Mouse (Mus musculus) midbrain, embryonic 10.5 days (tissue): ENCODE results near the gene Erg. TPM values are rescaled to one million over a fixed set of nuclear protein-coding genes. Genes with fewer than 3 reads are reported as not detected.

Experiments used
- DNase-seq: peaks from one replicate; pipeline ENCODE4 v3.0.0-alpha.2; 2017; ENCODE audit warnings: low spot score
- H3K27ac ChIP-seq: fragments of 300-500 bp; sonication (generic); replicated peaks from 2 replicates; pipeline ENCODE4 v1.5.1; 2016; ENCODE audit warnings: mild to moderate bottlenecking
- H3K27me3 ChIP-seq: fragments of 300-500 bp; sonication (generic); 2 replicates; pipeline ENCODE4 v1.6.1; 2016; ENCODE audit warnings: low read depth, mild to moderate bottlenecking; ENCODE audit not compliant: poor library complexity, severe bottlenecking
- H3K36me3 ChIP-seq: fragments of 300-500 bp; sonication (generic); 2 replicates; pipeline ENCODE4 v1.6.1; 2016; ENCODE audit warnings: mild to moderate bottlenecking, moderate library complexity
- H3K4me1 ChIP-seq: fragments of 300-500 bp; sonication (generic); 2 replicates; pipeline ENCODE4 v1.6.1; 2016
- H3K4me3 ChIP-seq: fragments of 300-500 bp; sonication (generic); 2 replicates; pipeline ENCODE4 v1.5.1; 2016; ENCODE audit warnings: mild to moderate bottlenecking, moderate library complexity
- H3K9me3 ChIP-seq: fragments of 300-500 bp; sonication (generic); replicated peaks from 2 replicates; pipeline ENCODE4 v1.6.1; 2016; ENCODE audit warnings: mild to moderate bottlenecking
- WGBS: fragments of 180-500 bp; shearing (Covaris S2); methylation state at CpG from one replicate; pipeline ENCODE4 v1.1.7; 2016; 5-methylcytosine and 5-hydroxymethylcytosine counted together
- polyA plus RNA-seq: library from polyadenylated mRNA; unstranded; fragments of >200 nt; fragmentation: Nextera tagmentation; extraction: Ambion mirVana; gene quantifications from 2 replicates; pipeline ENCODE4 v1.2.1, GENCODE M21; 2016

Gene Erg
- polyA plus RNA-seq, 1 experiment from 2014 or later: 1.4 TPM

- Histone ChIP-seq H3K4me1 (no peaks in the 10 kb centered on the region), H3K27me3 (no peaks in the 10 kb centered on the region), H3K27ac (no peak overlapping the region), H3K9me3 (no peaks in the 10 kb centered on the region), H3K36me3 (no peaks in the 10 kb centered on the region), H3K4me3 (no peak overlapping the region)
- 95% methylated on average over 7 of the region's 7 CpGs for WGBS
- DNase-seq: no peak
These were observed 201.0 kb downstream of the Erg start for GRCm38 (mm10) chr16:95385299-95385973.

- Histone ChIP-seq H3K4me3 (no peak overlapping the region), H3K36me3 (no peaks in the 10 kb centered on the region), H3K27ac (no peak overlapping the region), H3K9me3 (no peaks in the 10 kb centered on the region), H3K27me3 (no peaks in the 10 kb centered on the region), H3K4me1 (no peaks in the 10 kb centered on the region)
- DNase-seq: no peak
- 95% methylated on average over 9 of the region's 9 CpGs for WGBS
These were observed 201.7 kb downstream of the Erg start for GRCm38 (mm10) chr16:95384590-95385148.

- no peak for DNase-seq
- Histone ChIP-seq H3K4me1 (no peaks in the 10 kb centered on the region), H3K4me3 (no peak overlapping the region), H3K9me3 (no peaks in the 10 kb centered on the region), H3K27me3 (no peaks in the 10 kb centered on the region), H3K27ac (no peak overlapping the region), H3K36me3 (no peaks in the 10 kb centered on the region)
- WGBS: 90% methylated on average over 5 of the region's 5 CpGs
These were observed 204.1 kb downstream of the Erg start for GRCm38 (mm10) chr16:95382251-95382650.

DNA sequence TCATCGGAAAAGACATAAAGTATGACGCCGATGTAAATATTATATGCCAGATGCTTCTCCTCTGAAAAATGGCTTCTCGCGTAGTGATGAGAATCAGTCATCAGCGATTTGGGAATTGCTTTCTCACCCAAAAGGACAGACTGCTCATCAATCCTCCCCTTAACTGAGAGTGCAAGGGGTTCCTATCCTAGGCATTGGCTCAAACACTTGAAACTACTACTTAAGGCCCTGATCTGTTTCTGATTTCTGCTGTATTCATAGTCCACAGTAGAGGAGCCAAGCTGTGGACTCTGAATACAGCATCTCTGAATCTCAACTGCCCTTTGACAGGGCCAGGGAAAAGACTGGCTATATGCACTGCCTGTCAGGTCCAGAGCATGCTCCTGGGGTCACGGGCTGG, 209.6 kb downstream of the Erg start:
- Histone ChIP-seq H3K27me3 (no peaks in the 10 kb centered on the region), H3K4me3 (no peak overlapping the region), H3K27ac (no peak overlapping the region), H3K9me3 (no peaks in the 10 kb centered on the region), H3K4me1 (peaks cover 16% of the 10 kb centered on the region), H3K36me3 (no peaks in the 10 kb centered on the region)
- DNase-seq: no peak
- WGBS: 92% methylated on average over 7 of the region's 7 CpGs

DNA sequence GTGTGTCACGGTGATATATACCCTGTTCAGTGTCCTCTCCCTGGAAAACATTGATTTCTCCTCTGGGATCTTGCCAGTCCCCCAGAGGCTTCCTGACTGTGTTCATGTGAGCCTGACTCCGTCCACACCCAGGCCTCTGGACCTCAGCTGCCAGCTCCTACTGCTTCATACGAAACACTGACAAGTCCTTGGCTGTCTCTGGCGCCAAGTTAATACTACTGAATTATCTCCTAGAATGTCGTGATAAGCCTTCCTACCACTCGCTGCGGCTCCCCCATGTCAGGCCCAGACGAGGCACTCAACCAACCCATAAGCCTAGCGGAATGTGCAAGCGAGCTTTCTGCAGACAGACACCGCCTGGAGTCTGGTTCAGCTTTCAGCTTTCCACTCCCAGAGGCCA, 210.0 kb downstream of the Erg start:
- H3K9me3 ChIP-seq: no peaks in the 10 kb centered on the region
- no peak overlapping the region for H3K4me3 ChIP-seq
- no peaks in the 10 kb centered on the region for H3K27me3 ChIP-seq
- H3K27ac ChIP-seq: no peak overlapping the region; the same call in 1 of the 2 replicates
- 87% methylated on average over 11 of the region's 11 CpGs for WGBS
- peaks cover 16% of the 10 kb centered on the region for H3K4me1 ChIP-seq
- H3K36me3 ChIP-seq: no peaks in the 10 kb centered on the region
- DNase-seq: no peak

- Histone ChIP-seq H3K27me3 (no peaks in the 10 kb centered on the region), H3K4me1 (peaks cover 16% of the 10 kb centered on the region), H3K4me3 (no peak overlapping the region), H3K9me3 (no peaks in the 10 kb centered on the region), H3K27ac (0 out of 2 replicates have a peak overlapping the region, but pooled peaks have one; percentile 13), H3K36me3 (no peaks in the 10 kb centered on the region)
- 49% methylated on average over 4 of the region's 4 CpGs for WGBS
- no peak for DNase-seq
These were observed 211.7 kb downstream of the Erg start for GRCm38 (mm10) chr16:95374646-95375045.

DNA sequence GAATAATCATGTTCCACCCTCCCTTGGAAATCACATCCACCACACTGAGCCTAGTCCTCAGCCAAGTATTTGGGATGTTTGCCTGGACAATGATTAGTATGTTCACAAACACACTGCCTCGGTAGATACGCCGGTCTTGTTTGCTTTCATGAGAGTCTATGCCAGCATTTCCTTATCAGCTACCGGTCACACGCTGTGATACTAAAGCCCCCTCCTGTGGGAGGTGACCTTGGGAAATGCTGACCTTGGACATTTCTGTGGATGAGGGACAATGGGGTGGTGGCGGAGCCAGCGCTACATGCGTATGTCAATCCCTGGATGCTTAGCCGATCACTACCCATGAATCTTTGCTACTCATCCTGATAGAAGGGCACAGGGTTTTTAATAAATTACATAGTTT, 213.4 kb downstream of the Erg start:
- H3K27ac ChIP-seq: no peak overlapping the region
- 92% methylated on average over 9 of the region's 9 CpGs for WGBS
- no peaks in the 10 kb centered on the region for H3K27me3 ChIP-seq
- H3K4me3 ChIP-seq: no peak overlapping the region
- no peak for DNase-seq
- peaks cover 16% of the 10 kb centered on the region for H3K4me1 ChIP-seq
- H3K36me3 ChIP-seq: no peaks in the 10 kb centered on the region
- H3K9me3 ChIP-seq: no peaks in the 10 kb centered on the region

DNA sequence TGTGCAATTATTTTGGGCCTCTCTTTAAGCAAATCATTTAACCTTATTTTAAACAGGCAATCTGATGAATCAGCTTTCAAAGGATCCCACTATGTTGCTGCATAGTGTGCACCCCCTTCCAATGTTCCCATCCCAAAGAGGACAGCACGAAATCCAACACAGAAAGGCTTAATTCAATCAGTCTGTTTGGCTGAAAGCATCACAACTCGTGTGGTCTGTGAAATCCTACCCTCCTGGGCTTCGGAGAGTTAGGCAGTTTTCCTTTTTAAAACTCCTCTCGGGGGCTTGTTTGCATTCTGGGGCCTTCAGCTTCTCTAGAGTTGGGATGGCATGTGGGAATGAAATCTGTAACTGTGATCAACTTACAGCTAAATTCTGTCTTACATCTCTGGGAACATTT, 214.7 kb downstream of the Erg start:
- no peaks in the 10 kb centered on the region for H3K9me3 ChIP-seq
- no peaks in the 10 kb centered on the region for H3K36me3 ChIP-seq
- no peaks in the 10 kb centered on the region for H3K27me3 ChIP-seq
- no peak overlapping the region for H3K27ac ChIP-seq
- 52% methylated on average over 4 of the region's 4 CpGs for WGBS
- peaks cover 14% of the 10 kb centered on the region for H3K4me1 ChIP-seq
- H3K4me3 ChIP-seq: no peak overlapping the region
- DNase-seq: no peak

DNA sequence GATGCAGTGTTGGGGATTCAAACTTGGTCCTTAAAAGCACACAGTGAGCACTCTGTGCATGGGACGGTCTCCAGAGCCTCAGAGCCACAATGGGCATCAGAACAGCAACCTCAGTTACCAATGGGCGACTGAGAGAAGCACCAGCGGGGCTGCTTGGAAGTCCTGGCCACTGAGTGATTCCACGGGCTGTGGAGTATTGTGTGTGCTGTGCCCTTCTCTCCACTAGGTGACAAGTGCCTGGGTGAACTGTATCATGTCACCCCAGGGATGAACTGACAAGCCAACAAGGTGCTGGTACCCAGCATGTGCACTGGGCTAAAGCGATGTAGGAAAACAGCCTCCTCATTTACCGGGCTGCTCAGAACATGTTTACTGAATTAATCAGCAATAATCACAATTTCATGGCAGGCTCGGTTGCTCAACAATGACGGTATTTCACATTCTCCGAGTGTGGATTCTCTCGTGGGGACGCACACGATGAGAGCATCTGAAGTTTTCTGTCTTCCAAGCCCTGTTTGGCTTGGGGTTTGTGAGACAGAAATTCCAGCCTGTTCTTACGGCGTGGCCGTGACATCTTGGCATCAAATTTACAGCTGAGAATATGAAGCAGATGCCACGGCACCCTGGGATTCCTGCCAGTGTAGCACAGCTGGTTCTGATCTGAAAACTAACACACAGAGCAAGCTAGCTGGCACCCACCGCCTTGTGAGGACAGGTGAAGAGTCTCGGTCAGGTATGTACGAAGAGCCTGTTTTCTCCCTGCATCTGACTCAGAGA, 219.2 kb downstream of the Erg start:
- Histone ChIP-seq H3K9me3 (no peaks in the 10 kb centered on the region), H3K27me3 (no peaks in the 10 kb centered on the region), H3K4me3 (no peak overlapping the region), H3K27ac (no peak overlapping the region), H3K36me3 (no peaks in the 10 kb centered on the region), H3K4me1 (no peaks in the 10 kb centered on the region)
- DNase-seq: no peak
- 86% methylated on average over 19 of the region's 19 CpGs for WGBS

DNA sequence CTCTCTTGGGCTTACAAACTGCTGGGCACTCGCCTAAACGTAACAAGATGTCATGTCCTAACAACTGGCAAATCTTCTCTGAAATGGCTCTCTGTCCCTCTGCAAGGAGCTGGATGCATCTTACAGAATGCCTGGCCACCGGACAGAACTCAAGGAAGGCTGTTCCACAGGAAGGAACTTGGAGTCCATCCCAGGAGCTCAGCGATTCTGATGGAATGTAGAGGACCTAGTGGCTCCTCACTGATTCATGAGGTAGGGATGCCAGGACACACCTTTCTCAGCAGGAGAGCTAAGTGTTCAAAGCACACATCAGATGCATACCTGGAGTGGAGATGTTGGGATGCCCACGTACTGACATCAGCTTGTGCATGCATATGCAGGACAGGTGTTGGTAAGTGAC, 221.2 kb downstream of the Erg start:
- no peak for DNase-seq
- WGBS: 93% methylated on average over 5 of the region's 5 CpGs

DNA sequence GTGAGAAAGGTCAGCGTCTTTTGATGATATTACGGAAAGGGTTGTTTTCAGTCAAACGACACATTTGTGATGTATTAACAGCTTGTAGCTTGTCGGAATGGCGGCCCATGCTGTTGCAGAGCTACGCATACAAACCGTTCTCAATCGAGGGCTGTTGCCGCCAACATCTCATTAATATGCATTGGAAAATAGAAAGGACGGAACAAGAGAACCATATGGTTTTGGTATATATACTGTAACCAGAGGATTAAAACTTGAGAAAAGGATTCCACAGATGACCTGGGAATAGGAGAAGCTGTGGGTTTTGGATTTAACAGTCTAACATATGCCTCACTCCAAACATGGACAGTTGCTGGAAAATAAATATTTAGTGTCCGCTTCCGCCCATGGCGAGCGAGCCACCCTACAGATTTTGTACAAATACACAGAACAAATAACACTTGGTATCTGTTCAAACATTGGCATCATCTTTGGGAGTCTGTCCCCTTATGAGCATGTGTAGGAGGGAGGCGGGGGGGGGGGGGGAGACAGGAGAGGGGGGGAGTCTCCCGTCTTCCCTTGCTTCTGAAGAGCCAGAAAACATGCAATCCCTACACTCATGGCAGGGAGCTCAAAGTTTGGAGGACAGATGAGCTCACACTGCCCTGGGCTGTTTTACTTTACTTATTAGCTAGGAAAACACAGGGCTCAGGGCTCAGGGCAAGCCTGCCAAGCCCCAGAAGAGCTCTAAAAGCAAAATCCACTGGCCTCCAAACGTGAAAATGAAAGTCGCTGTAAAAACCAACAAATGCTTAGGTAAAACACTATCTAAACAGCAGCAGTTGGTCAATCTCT, 222.5 kb downstream of the Erg start:
- H3K4me1 ChIP-seq: no peaks in the 10 kb centered on the region
- H3K27me3 ChIP-seq: no peaks in the 10 kb centered on the region
- DNase-seq: no peak
- H3K4me3 ChIP-seq: no peak overlapping the region
- WGBS: 85% methylated on average over 18 of the region's 18 CpGs
- H3K27ac ChIP-seq: no peak overlapping the region
- H3K36me3 ChIP-seq: no peaks in the 10 kb centered on the region
- no peaks in the 10 kb centered on the region for H3K9me3 ChIP-seq

More for the DNA sequence above, 221.2 kb downstream of the Erg start:
- H3K4me3 ChIP-seq: no peak overlapping the region
- no peaks in the 10 kb centered on the region for H3K27me3 ChIP-seq
- H3K4me1 ChIP-seq: no peaks in the 10 kb centered on the region
- no peaks in the 10 kb centered on the region for H3K36me3 ChIP-seq
- no peak overlapping the region for H3K27ac ChIP-seq
- H3K9me3 ChIP-seq: no peaks in the 10 kb centered on the region

DNA sequence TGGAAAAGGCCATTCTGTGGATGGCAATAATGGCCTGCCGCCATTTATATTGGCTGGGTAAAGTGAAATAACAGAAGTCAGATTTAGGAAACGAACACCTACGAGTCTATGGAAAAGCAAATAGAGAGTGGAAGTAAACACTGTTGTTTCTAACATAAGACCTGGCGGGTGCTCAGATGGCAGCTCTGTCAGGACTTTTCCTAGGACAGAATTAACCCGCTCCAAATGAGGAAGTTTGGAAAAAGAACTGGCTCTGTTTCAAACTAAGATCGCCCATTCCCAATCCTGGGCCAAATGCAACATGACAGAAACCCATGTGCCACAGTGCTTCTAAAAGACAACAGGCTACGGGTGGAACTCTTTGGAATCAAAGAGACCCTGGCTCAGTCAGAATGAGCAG, 224.4 kb downstream of the Erg start:
- no peak for DNase-seq
- no peaks in the 10 kb centered on the region for H3K9me3 ChIP-seq
- WGBS: 91% methylated on average over 7 of the region's 7 CpGs
- no peak overlapping the region for H3K4me3 ChIP-seq
- no peak overlapping the region for H3K27ac ChIP-seq
- H3K4me1 ChIP-seq: no peaks in the 10 kb centered on the region
- H3K27me3 ChIP-seq: no peaks in the 10 kb centered on the region
- no peaks in the 10 kb centered on the region for H3K36me3 ChIP-seq
